In the genomic region with DNA sequence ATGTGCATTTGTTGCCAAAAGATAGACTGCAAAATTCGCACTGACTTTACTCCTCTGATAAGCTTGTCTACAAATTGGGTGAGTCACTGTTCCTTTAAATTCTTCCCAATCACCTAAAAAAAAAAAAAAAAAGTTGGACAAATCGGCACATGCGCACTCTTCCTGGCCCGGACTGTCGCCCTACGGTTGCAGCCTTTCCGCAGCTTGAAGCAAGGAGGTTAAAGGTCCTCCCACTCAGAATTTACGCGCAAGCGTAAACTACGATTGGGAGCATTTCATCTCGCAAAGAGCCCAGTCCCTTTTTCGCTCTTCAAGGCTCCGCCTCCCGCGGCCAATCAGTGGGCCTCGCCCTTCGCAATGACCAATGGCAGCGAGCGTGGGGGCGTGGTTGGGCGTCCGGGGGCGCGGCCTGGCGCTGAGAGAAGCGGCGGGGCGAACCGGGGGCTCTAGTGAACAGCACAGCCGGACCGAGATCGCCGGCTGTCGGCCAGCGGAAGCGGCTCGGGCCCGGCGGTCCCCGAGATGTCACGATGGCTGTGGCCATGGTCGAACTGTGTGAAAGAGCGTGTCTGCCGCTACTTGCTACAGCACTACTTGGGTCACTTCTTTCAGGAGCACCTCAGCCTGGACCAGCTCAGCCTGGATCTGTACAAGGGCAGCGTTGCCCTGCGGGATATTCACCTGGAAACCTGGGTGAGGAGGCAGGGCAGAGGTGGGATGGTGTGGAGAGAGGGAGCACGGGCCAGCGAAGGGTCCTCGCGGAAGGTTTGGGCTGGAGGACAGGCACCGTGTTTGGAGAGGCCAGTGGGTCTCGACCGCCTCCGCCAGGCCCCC, we compare ENCODE assay signal across 8 mouse cellular contexts. TPM values are rescaled to one million over a fixed set of nuclear protein-coding genes. Genes with fewer than 3 reads are reported as not detected.
A peak's percentile ranks its signal among the peaks of the same experiment; 100 is the strongest.
DNase-seq lines count a peak whose midpoint lies in the region; ATAC-seq and TF ChIP-seq lines count a peak whose summit lies in the region.

A gene (plus strand): TSS at position 395 of the 834 bp plus-strand sequence.

- peak within 1 kb of the TSS; percentile 84 for H3K4me2 ChIP-seq in forebrain, embryonic 12.5 days
- peak within 1 kb of the TSS; percentile 82 for H3K4me2 ChIP-seq in heart, postnatal 0 days (ENCODE audit: low read depth, low read length)
- peak within 1 kb of the TSS; percentile 90 for H3K4me2 ChIP-seq in liver, embryonic 16.5 days (ENCODE audit: low read depth, low read length)
- H3K4me2 ChIP-seq in neural tube, embryonic 13.5 days, result peak within 1 kb of the TSS; percentile 92

- peak; percentile 62 for TF ChIP-seq POLR2A in testis, adult 2 months (IDR thresholded peaks at IDR 0.05; ENCODE audit: control insufficient read depth, low read depth, low read length)

- no peaks in the 10 kb centered on the region for H3K9me3 ChIP-seq in E14TG2a.4 (ENCODE audit: low read length)
- no peaks in the 10 kb centered on the region for H3K9me3 ChIP-seq in forebrain, embryonic 12.5 days
- H3K9me3 ChIP-seq in heart, postnatal 0 days (replicated peaks; ENCODE audit: control insufficient read depth, low read length), result no peaks in the 10 kb centered on the region
- no peaks in the 10 kb centered on the region for H3K9me3 ChIP-seq in liver, embryonic 16.5 days (replicated peaks; ENCODE audit: control insufficient read depth, low read length)
- no peaks in the 10 kb centered on the region for H3K9me3 ChIP-seq in neural tube, embryonic 13.5 days

- peak within 1 kb of the TSS; percentile 85 for H3K9ac ChIP-seq in forebrain, embryonic 12.5 days
- peak within 1 kb of the TSS; percentile 85 for H3K9ac ChIP-seq in heart, postnatal 0 days (replicated peaks; ENCODE audit: low read depth, low read length)
- H3K9ac ChIP-seq in liver, embryonic 16.5 days (ENCODE audit: low read depth, low read length), result peak within 1 kb of the TSS; percentile 94
- peak within 1 kb of the TSS; percentile 98 for H3K9ac ChIP-seq in neural tube, embryonic 13.5 days

- peak within 1 kb of the TSS; percentile 97 for H3K4me3 ChIP-seq in E14TG2a.4 (replicated peaks; ENCODE audit: low read length)
- peak within 1 kb of the TSS; percentile 66 for H3K4me3 ChIP-seq in forebrain, embryonic 12.5 days (replicated peaks)
- H3K4me3 ChIP-seq in heart, postnatal 0 days (ENCODE audit: low read depth, low read length), result peak within 1 kb of the TSS; percentile 80
- H3K4me3 ChIP-seq in liver, embryonic 16.5 days (ENCODE audit: low read depth, low read length), result peak within 1 kb of the TSS; percentile 86
- H3K4me3 ChIP-seq in neural tube, embryonic 13.5 days, result peak within 1 kb of the TSS; percentile 92
- H3K4me3 ChIP-seq in testis, adult 2 months (ENCODE audit: control insufficient read depth, low read depth, low read length), result peak within 1 kb of the TSS; percentile 95

- peak within 1 kb of the TSS; percentile 37; the same call in 1 of the 2 replicates for H3K27ac ChIP-seq in forebrain, embryonic 12.5 days
- peak within 1 kb of the TSS; percentile 89 for H3K27ac ChIP-seq in heart, postnatal 0 days (ENCODE audit: low read depth)
- peak within 1 kb of the TSS; percentile 90 for H3K27ac ChIP-seq in liver, embryonic 16.5 days (ENCODE audit: low read length)
- H3K27ac ChIP-seq in neural tube, embryonic 13.5 days (replicated peaks), result peak within 1 kb of the TSS; percentile 56; the same call in 1 of the 2 replicates
- peak within 1 kb of the TSS; percentile 91 for H3K27ac ChIP-seq in testis, adult 2 months (ENCODE audit: control insufficient read depth, insufficient read depth, low read depth, low read length)

- peaks cover 35% of the 10 kb centered on the region for H3K36me3 ChIP-seq in E14TG2a.4 (ENCODE audit: insufficient read depth, low read length)
- H3K36me3 ChIP-seq in forebrain, embryonic 12.5 days (replicated peaks), result peaks cover 13% of the 10 kb centered on the region
- peaks cover 19% of the 10 kb centered on the region for H3K36me3 ChIP-seq in heart, postnatal 0 days (replicated peaks; ENCODE audit: control insufficient read depth, insufficient read depth, low read length)
- H3K36me3 ChIP-seq in liver, embryonic 16.5 days (ENCODE audit: control insufficient read depth, insufficient read depth), result peaks cover 11% of the 10 kb centered on the region
- H3K36me3 ChIP-seq in neural tube, embryonic 13.5 days, result peaks cover 23% of the 10 kb centered on the region
- no peaks in the 10 kb centered on the region; the same call in 1 of the 2 replicates for H3K36me3 ChIP-seq in testis, adult 2 months (ENCODE audit: control insufficient read depth, insufficient read depth, low read length)

- peak; percentile 95 for ATAC-seq in forebrain, embryonic 12.5 days (ENCODE audit: low FRiP score)
- ATAC-seq in heart, postnatal 0 days (ENCODE audit: insufficient read depth, low read depth), result peak; percentile 94
- peak; percentile 90 for ATAC-seq in liver, embryonic 16.5 days (ENCODE audit: low read depth)
- ATAC-seq in neural tube, embryonic 13.5 days (ENCODE audit: low read depth), result peak; percentile 91

- under 1% methylated on average over 55 of the region's 55 CpGs for WGBS in forebrain, embryonic 12.5 days
- WGBS in heart, postnatal 0 days, result under 1% methylated on average over 55 of the region's 55 CpGs
- under 1% methylated on average over 54 of the region's 55 CpGs for WGBS in liver, embryonic 16.5 days (ENCODE audit: insufficient replicate concordance)
- under 1% methylated on average over 55 of the region's 55 CpGs for WGBS in neural tube, embryonic 13.5 days

- no peak for TF ChIP-seq CTCF in E14TG2a.4 (conservative IDR thresholded peaks at IDR 0.05; ENCODE audit: low read length)
- no peak; the same call in 1 of the 2 replicates for TF ChIP-seq CTCF in heart, postnatal 0 days (IDR thresholded peaks at IDR 0.05; ENCODE audit: low read depth)
- no peak for TF ChIP-seq CTCF in testis, adult 2 months (IDR thresholded peaks at IDR 0.05; ENCODE audit: control insufficient read depth, insufficient read depth, insufficient replicate concordance, low read depth, low read length)

- peak; percentile 75; the same call in 1 of the 2 replicates for TF ChIP-seq EP300 in heart, postnatal 0 days (IDR thresholded peaks at IDR 0.05; ENCODE audit: low read depth)

- peaks cover 85% of the 10 kb centered on the region for H3K4me1 ChIP-seq in E14TG2a.4 (replicated peaks; ENCODE audit: low read depth, low read length)
- peaks cover 16% of the 10 kb centered on the region for H3K4me1 ChIP-seq in forebrain, embryonic 12.5 days
- peaks cover 10% of the 10 kb centered on the region for H3K4me1 ChIP-seq in heart, postnatal 0 days (ENCODE audit: control insufficient read depth, insufficient read depth)
- H3K4me1 ChIP-seq in liver, embryonic 16.5 days (ENCODE audit: control insufficient read depth, low read depth, low read length), result peaks cover 38% of the 10 kb centered on the region
- peaks cover 16% of the 10 kb centered on the region for H3K4me1 ChIP-seq in neural tube, embryonic 13.5 days (replicated peaks)
- peaks cover 13% of the 10 kb centered on the region for H3K4me1 ChIP-seq in testis, adult 2 months (ENCODE audit: control insufficient read depth, insufficient read depth, low read length)

- H3K27me3 ChIP-seq in E14TG2a.4 (ENCODE audit: insufficient read depth, low read length), result no peaks in the 10 kb centered on the region
- H3K27me3 ChIP-seq in forebrain, embryonic 12.5 days, result no peaks in the 10 kb centered on the region
- no peaks in the 10 kb centered on the region for H3K27me3 ChIP-seq in heart, postnatal 0 days (ENCODE audit: control insufficient read depth, insufficient read depth, low read length)
- no peaks in the 10 kb centered on the region for H3K27me3 ChIP-seq in liver, embryonic 16.5 days (ENCODE audit: control insufficient read depth, insufficient read depth, low read depth, low read length)
- H3K27me3 ChIP-seq in neural tube, embryonic 13.5 days, result no peaks in the 10 kb centered on the region
- H3K27me3 ChIP-seq in testis, adult 2 months (ENCODE audit: control insufficient read depth, insufficient read depth, low read length), result no peaks in the 10 kb centered on the region

- peak; percentile 99 for DNase-seq in c-Kit-positive CD71-positive TER-119-positive erythroid progenitor cells, embryonic 14.5 days (ENCODE audit: low spot score)
- peak; percentile 100 for DNase-seq in heart, postnatal 0 days (ENCODE audit: low spot score)
- DNase-seq in kidney, postnatal 4 days, result peak; percentile 98 to 99

RNA-seq across cellular contexts. Expression of the gene that starts here (rescaled TPM):
- polyA plus RNA-seq in forebrain, embryonic 12.5 days (2016; fragmentation: Nextera tagmentation; extraction: Ambion mirVana), result 12.0 and 14.2 TPM in 2 replicates
- total RNA-seq in heart, postnatal 0 days (2014; rRNA removed; ENCODE audit: low replicate concordance), result 18.9 and 24.5 TPM in 2 replicates
- polyA plus RNA-seq in heart, postnatal 0 days (2015; fragmentation: Nextera tagmentation; extraction: Ambion mirVana), result 4.7 and 5.6 TPM in 2 replicates
- polyA plus RNA-seq in liver, embryonic 16.5 days (2015; fragmentation: Nextera tagmentation; extraction: Ambion mirVana), result 4.9 and 6.1 TPM in 2 replicates
- polyA plus RNA-seq in neural tube, embryonic 13.5 days (2015; fragmentation: Nextera tagmentation; extraction: Ambion mirVana), result 11.6 and 11.8 TPM in 2 replicates
- polyA plus RNA-seq in testis, adult 2 months (2012; rRNA removed), result 40.2 and 40.5 TPM in 2 replicates

Comparison
In these comparisons a context has a peak if more than half of its experiments do, and no peak if none do; other contexts are left out.
1. Peak in every context shown above with its lines: DNase-seq, ATAC-seq, H3K4me3 ChIP-seq and H3K27ac ChIP-seq.
2. H3K27ac ChIP-seq: peak in every context shown above with its lines; median percentile 91 in testis, adult 2 months; 90 in liver, embryonic 16.5 days; 89 in heart, postnatal 0 days; 56 in neural tube, embryonic 13.5 days; 37 in forebrain, embryonic 12.5 days.